In genomic region chr2:165253867-165254266, GRCm38 (mm10) we compare ENCODE assay signal across 16 mouse cellular contexts. TPM values are rescaled to one million over a fixed set of nuclear protein-coding genes. Genes with fewer than 3 reads are reported as not detected.
DNase-seq lines count a peak whose midpoint lies in the region; ATAC-seq and TF ChIP-seq lines count a peak whose summit lies in the region.
"Had no signal": no experiment of that assay in that cellular context is flagged by ENCODE, and none has a peak within 500 bp of the region (broad histone marks: within the 10 kb centered on the region; RNA-seq: fewer than 3 reads in every experiment).

No protein-coding gene starts in this region.

- peak overlapping the region; percentile 35; the same call in 1 of the 2 replicates for H3K27ac ChIP-seq in forebrain, embryonic 10.5 days
- no peak overlapping the region for H3K27ac ChIP-seq in forebrain, embryonic 13.5 days
- no peak overlapping the region for H3K27ac ChIP-seq in forebrain, embryonic 15.5 days (replicated peaks)
- H3K27ac ChIP-seq in limb, embryonic 10.5 days, result no peak overlapping the region
- H3K27ac ChIP-seq in midbrain, postnatal 0 days (ENCODE audit: low read depth, low read length), result no peak overlapping the region
- no peak overlapping the region for H3K27ac ChIP-seq in stomach, postnatal 0 days (replicated peaks)
- H3K27ac ChIP-seq: kidney, postnatal 0 days; layer of hippocampus, adult 2 months; neural tube, embryonic 12.5 days; stomach, embryonic 15.5 days had no signal

- TF ChIP-seq CTCF in midbrain, postnatal 0 days (IDR thresholded peaks at IDR 0.05), result peak; percentile 22; the same call in 1 of the 2 replicates
- no peak for TF ChIP-seq CTCF in stomach, postnatal 0 days (IDR thresholded peaks at IDR 0.05; ENCODE audit: low read depth)

- no peaks in the 10 kb centered on the region for H3K9me3 ChIP-seq in forebrain, embryonic 10.5 days
- H3K9me3 ChIP-seq in forebrain, embryonic 13.5 days (replicated peaks), result no peaks in the 10 kb centered on the region
- no peaks in the 10 kb centered on the region for H3K9me3 ChIP-seq in forebrain, embryonic 15.5 days
- H3K9me3 ChIP-seq in limb, embryonic 10.5 days (replicated peaks), result no peaks in the 10 kb centered on the region
- no peaks in the 10 kb centered on the region for H3K9me3 ChIP-seq in midbrain, postnatal 0 days (ENCODE audit: low read length)
- H3K9me3 ChIP-seq in stomach, postnatal 0 days (ENCODE audit: control insufficient read depth, low read length), result no peaks in the 10 kb centered on the region
- H3K9me3 ChIP-seq: megakaryocyte, embryonic 14.5 days; neural tube, embryonic 12.5 days; stomach, embryonic 15.5 days had no signal

- H3K4me2 ChIP-seq in forebrain, embryonic 13.5 days, result no peak overlapping the region; the same call in 1 of the 2 replicates
- no peak overlapping the region for H3K4me2 ChIP-seq in forebrain, embryonic 15.5 days (replicated peaks)
- no peak overlapping the region for H3K4me2 ChIP-seq in midbrain, postnatal 0 days (ENCODE audit: low read depth, low read length, poor library complexity, severe bottlenecking)
- no peak overlapping the region for H3K4me2 ChIP-seq in stomach, postnatal 0 days (replicated peaks; ENCODE audit: low read depth)
- H3K4me2 ChIP-seq: neural tube, embryonic 12.5 days; stomach, embryonic 15.5 days had no signal

- DNase-seq in forebrain, embryonic 10.5 days (ENCODE audit: extremely low spot score, low spot score), result no peak
- no peak for DNase-seq in limb, embryonic 10.5 days (ENCODE audit: low spot score)
- no peak for DNase-seq in midbrain, postnatal 0 days (ENCODE audit: low spot score)
- DNase-seq in lung, postnatal 4 days, result no peak
- no peak for DNase-seq in stomach, postnatal 0 days (ENCODE audit: low spot score)
- DNase-seq in layer of hippocampus, adult 9-10 months (ENCODE audit: low spot score), result no peak

- TF ChIP-seq EP300 in stomach, postnatal 0 days (optimal IDR thresholded peaks at IDR 0.05), result no peak

- peaks cover 100% of the 10 kb centered on the region for H3K27me3 ChIP-seq in forebrain, embryonic 10.5 days (ENCODE audit: poor library complexity, severe bottlenecking)
- H3K27me3 ChIP-seq in forebrain, embryonic 13.5 days, result peaks cover 77% of the 10 kb centered on the region
- peaks cover 40% of the 10 kb centered on the region for H3K27me3 ChIP-seq in forebrain, embryonic 15.5 days
- H3K27me3 ChIP-seq in limb, embryonic 10.5 days (ENCODE audit: low read depth, poor library complexity, severe bottlenecking), result peaks cover 88% of the 10 kb centered on the region
- no peaks in the 10 kb centered on the region for H3K27me3 ChIP-seq in midbrain, postnatal 0 days (ENCODE audit: insufficient read depth, low read length)
- no peaks in the 10 kb centered on the region for H3K27me3 ChIP-seq in stomach, postnatal 0 days (ENCODE audit: control insufficient read depth, insufficient read depth, low read length)

- H3K4me3 ChIP-seq in forebrain, embryonic 10.5 days, result 0 out of 2 replicates have a peak overlapping the region, but pooled peaks have one; percentile 2
- no peak overlapping the region for H3K4me3 ChIP-seq in forebrain, embryonic 13.5 days
- no peak overlapping the region for H3K4me3 ChIP-seq in forebrain, embryonic 15.5 days
- 0 out of 2 replicates have a peak overlapping the region, but pooled peaks have one; percentile 6 for H3K4me3 ChIP-seq in limb, embryonic 10.5 days
- H3K4me3 ChIP-seq in midbrain, postnatal 0 days (ENCODE audit: low read depth, low read length), result no peak overlapping the region
- H3K4me3 ChIP-seq in stomach, postnatal 0 days (ENCODE audit: low read depth, low read length), result no peak overlapping the region
- H3K4me3 ChIP-seq: layer of hippocampus, adult 2 months; megakaryocyte, embryonic 14.5 days; neural tube, embryonic 12.5 days; stomach, embryonic 15.5 days had no signal

- H3K36me3 ChIP-seq in forebrain, embryonic 10.5 days (replicated peaks), result no peaks in the 10 kb centered on the region
- H3K36me3 ChIP-seq in forebrain, embryonic 13.5 days (ENCODE audit: poor library complexity, severe bottlenecking), result no peaks in the 10 kb centered on the region
- no peaks in the 10 kb centered on the region for H3K36me3 ChIP-seq in forebrain, embryonic 15.5 days
- H3K36me3 ChIP-seq in limb, embryonic 10.5 days, result no peaks in the 10 kb centered on the region
- no peaks in the 10 kb centered on the region for H3K36me3 ChIP-seq in midbrain, postnatal 0 days (ENCODE audit: insufficient read depth, low read length)
- no peaks in the 10 kb centered on the region for H3K36me3 ChIP-seq in stomach, postnatal 0 days (ENCODE audit: control insufficient read depth, insufficient read depth, low read length)
- H3K36me3 ChIP-seq: neural tube, embryonic 12.5 days; stomach, embryonic 15.5 days had no signal

- ATAC-seq in forebrain, embryonic 13.5 days, result no peak
- no peak for ATAC-seq in forebrain, embryonic 15.5 days (replicated peaks)
- ATAC-seq in midbrain, postnatal 0 days (ENCODE audit: low FRiP score), result peak; percentile 73
- ATAC-seq in stomach, postnatal 0 days (ENCODE audit: low FRiP score, low TSS enrichment), result no peak
- ATAC-seq: lung, postnatal 0 days had no signal

- 2% methylated on average over 10 of the region's 10 CpGs for WGBS in forebrain, embryonic 10.5 days
- 2% methylated on average over 10 of the region's 10 CpGs for WGBS in forebrain, embryonic 13.5 days
- 2% methylated on average over 10 of the region's 10 CpGs for WGBS in forebrain, embryonic 15.5 days
- WGBS in limb, embryonic 10.5 days, result 4% methylated on average over 10 of the region's 10 CpGs
- 6% methylated on average over 10 of the region's 10 CpGs for WGBS in midbrain, postnatal 0 days
- WGBS in stomach, postnatal 0 days, result 24% methylated on average over 10 of the region's 10 CpGs

- H3K9ac ChIP-seq in forebrain, embryonic 13.5 days, result no peak overlapping the region; the same call in 1 of the 2 replicates
- 0 out of 2 replicates have a peak overlapping the region, but pooled peaks have one; percentile 13 for H3K9ac ChIP-seq in forebrain, embryonic 15.5 days (replicated peaks)
- no peak overlapping the region for H3K9ac ChIP-seq in midbrain, postnatal 0 days (replicated peaks; ENCODE audit: low read length, poor library complexity, severe bottlenecking)
- H3K9ac ChIP-seq in stomach, postnatal 0 days (ENCODE audit: low read length), result no peak overlapping the region
- H3K9ac ChIP-seq: neural tube, embryonic 12.5 days; stomach, embryonic 15.5 days had no signal

- H3K4me1 ChIP-seq in forebrain, embryonic 10.5 days, result peaks cover 42% of the 10 kb centered on the region
- H3K4me1 ChIP-seq in forebrain, embryonic 13.5 days, result peaks cover 42% of the 10 kb centered on the region
- H3K4me1 ChIP-seq in forebrain, embryonic 15.5 days, result peaks cover 17% of the 10 kb centered on the region
- peaks cover 39% of the 10 kb centered on the region for H3K4me1 ChIP-seq in limb, embryonic 10.5 days
- peaks cover 12% of the 10 kb centered on the region for H3K4me1 ChIP-seq in midbrain, postnatal 0 days (ENCODE audit: insufficient read depth, low read length)
- no peaks in the 10 kb centered on the region for H3K4me1 ChIP-seq in stomach, postnatal 0 days (replicated peaks; ENCODE audit: control insufficient read depth, insufficient read depth)
- H3K4me1 ChIP-seq: stomach, embryonic 15.5 days had no signal

RNA-seq across cellular contexts. Expression of gene Cdh22, which starts 19.2 kb away (rescaled TPM):
- polyA plus RNA-seq in forebrain, embryonic 10.5 days (2016; fragmentation: Nextera tagmentation; extraction: Ambion mirVana), result 2.8 and 3.1 TPM in 2 replicates
- 5.0 and 6.2 TPM in 2 replicates for polyA plus RNA-seq in forebrain, embryonic 13.5 days (2015; fragmentation: Nextera tagmentation; extraction: Ambion mirVana)
- 6.0 and 6.1 TPM in 2 replicates for polyA plus RNA-seq in forebrain, embryonic 15.5 days (2015; fragmentation: Nextera tagmentation; extraction: Ambion mirVana)
- polyA plus RNA-seq in limb, embryonic 10.5 days (2016; fragmentation: Nextera tagmentation; extraction: Ambion mirVana), result 0.46 and 0.94 TPM in 2 replicates
- total RNA-seq in midbrain, postnatal 0 days (2014; rRNA removed), result 41.3 and 47.9 TPM in 2 replicates
- 21.9 and 23.2 TPM in 2 replicates for polyA plus RNA-seq in midbrain, postnatal 0 days (2015; fragmentation: Nextera tagmentation; extraction: Ambion mirVana)
- 0.05 and 0.08 TPM in 2 replicates for polyA plus RNA-seq in stomach, postnatal 0 days (2015; fragmentation: Nextera tagmentation; extraction: Ambion mirVana)
- total RNA-seq: granulocyte monocyte progenitor cell, adult 5-6 weeks; liver, adult 2 months had no signal
- polyA plus RNA-seq: liver, adult 2 months had no signal

RNA-seq across cellular contexts. Expression of gene Slc35c2, which starts 33.8 kb away (rescaled TPM):
- polyA plus RNA-seq in forebrain, embryonic 10.5 days (2016; fragmentation: Nextera tagmentation; extraction: Ambion mirVana), result 74.9 and 75.4 TPM in 2 replicates
- 63.8 and 67.2 TPM in 2 replicates for polyA plus RNA-seq in forebrain, embryonic 13.5 days (2015; fragmentation: Nextera tagmentation; extraction: Ambion mirVana)
- polyA plus RNA-seq in forebrain, embryonic 15.5 days (2015; fragmentation: Nextera tagmentation; extraction: Ambion mirVana), result 61.4 and 68.7 TPM in 2 replicates
- polyA plus RNA-seq in limb, embryonic 10.5 days (2016; fragmentation: Nextera tagmentation; extraction: Ambion mirVana), result 61.3 and 65.5 TPM in 2 replicates
- 89.6 and 98.9 TPM in 2 replicates for total RNA-seq in midbrain, postnatal 0 days (2014; rRNA removed)
- 68.7 and 69.3 TPM in 2 replicates for polyA plus RNA-seq in midbrain, postnatal 0 days (2015; fragmentation: Nextera tagmentation; extraction: Ambion mirVana)
- polyA plus RNA-seq in stomach, postnatal 0 days (2015; fragmentation: Nextera tagmentation; extraction: Ambion mirVana), result 38.5 and 39.3 TPM in 2 replicates

Comparison
In these comparisons a context has a peak if more than half of its experiments do, and no peak if none do; other contexts are left out.
1. H3K4me3 ChIP-seq: peak in forebrain, embryonic 10.5 days (single experiment) and limb, embryonic 10.5 days (single experiment); none in forebrain, embryonic 13.5 days (single experiment), forebrain, embryonic 15.5 days (single experiment), midbrain, postnatal 0 days (single experiment) and stomach, postnatal 0 days (single experiment).